Mouse (Mus musculus) ES-CJ7 (cell line): ENCODE data around the gene St7l.
"Not testable (repeated sequence)": the region's sequence is repeated elsewhere in the genome, so short reads cannot be mapped to it uniquely, and the experiment has no call there.

Experiments
- DNase-seq: peaks from one replicate; pipeline ENCODE4 v3.0.0; 2011; ENCODE audit warnings: low read depth, low spot score

St7l gene

GRCm38 (mm10) chr3:104863786-104864650 lies at the start of gene St7l, which contains the start of gene Capza1:
Gene St7l, plus strand, starts transcription at chr3:104864005.
Gene Capza1, minus strand, starts transcription at chr3:104864505.
- DNase-seq = peak; percentile 75

GRCm38 (mm10) chr3:104814746-104815145 lies 49.1 kb upstream of the St7l start:
- peak; percentile 62 for DNase-seq

- peak; percentile 97 for DNase-seq
Observed at GRCm38 (mm10) chr3:104815346-104815745, 48.5 kb upstream of the St7l start.

- no peak for DNase-seq
Observed at GRCm38 (mm10) chr3:104816130-104816529, 47.7 kb upstream of the St7l start.

GRCm38 (mm10) chr3:104817481-104817990 lies 46.3 kb upstream of the St7l start:
- DNase-seq = no peak

GRCm38 (mm10) chr3:104817991-104818748 lies 45.6 kb upstream of the St7l start, which contains the start of gene Mov10:
Gene Mov10, minus strand, starts transcription at chr3:104818563.
- DNase-seq = peak; percentile 93

- DNase-seq = no peak
Observed at GRCm38 (mm10) chr3:104818749-104819134, 45.1 kb upstream of the St7l start.

GRCm38 (mm10) chr3:104820426-104820825 lies 43.4 kb upstream of the St7l start:
- no peak for DNase-seq

GRCm38 (mm10) chr3:104822413-104822812 lies 41.4 kb upstream of the St7l start:
- DNase-seq = no peak

GRCm38 (mm10) chr3:104835797-104836196 lies 28.0 kb upstream of the St7l start:
- no peak for DNase-seq

- DNase-seq = no peak
Observed at GRCm38 (mm10) chr3:104841049-104841448, 22.8 kb upstream of the St7l start.

- no peak for DNase-seq
Observed at GRCm38 (mm10) chr3:104846601-104847000, 17.2 kb upstream of the St7l start.

- no peak for DNase-seq
Observed at GRCm38 (mm10) chr3:104854465-104854864, 9.3 kb upstream of the St7l start.

GRCm38 (mm10) chr3:104854866-104855265 lies 8.9 kb upstream of the St7l start:
- DNase-seq = no peak

- DNase-seq = no peak
Observed at GRCm38 (mm10) chr3:104856106-104856505, 7.7 kb upstream of the St7l start.

GRCm38 (mm10) chr3:104858560-104858959 lies 5.2 kb upstream of the St7l start:
- DNase-seq = no peak

GRCm38 (mm10) chr3:104864651-104865340 lies 991 bp downstream of the St7l start:
- DNase-seq = peak; percentile 72

GRCm38 (mm10) chr3:104865341-104865788 lies 1.6 kb downstream of the St7l start:
- DNase-seq = peak; percentile 28

- not testable (repeated sequence) for DNase-seq
Observed at GRCm38 (mm10) chr3:104866674-104867073, 2.9 kb downstream of the St7l start.

GRCm38 (mm10) chr3:104869611-104870010 lies 5.8 kb downstream of the St7l start:
- DNase-seq = no peak

- no peak for DNase-seq
Observed at GRCm38 (mm10) chr3:104888585-104888984, 24.8 kb downstream of the St7l start.

GRCm38 (mm10) chr3:104896141-104896540 lies 32.3 kb downstream of the St7l start:
- no peak for DNase-seq
